Mouse (Mus musculus) ovary, postnatal 14 days (tissue): ENCODE measurements around the gene Olfr47.
A peak's percentile ranks its signal among the peaks of the same experiment; 100 is the strongest.
"Not testable (repeated sequence)": the region's sequence is repeated elsewhere in the genome, so short reads cannot be mapped to it uniquely, and the experiment has no call there.

ENCODE experiments used
- DNase-seq: peaks from one replicate; pipeline ENCODE4 v3.0.0; 2022; ENCODE audit warnings: low spot score

Olfr47 gene

DNA sequence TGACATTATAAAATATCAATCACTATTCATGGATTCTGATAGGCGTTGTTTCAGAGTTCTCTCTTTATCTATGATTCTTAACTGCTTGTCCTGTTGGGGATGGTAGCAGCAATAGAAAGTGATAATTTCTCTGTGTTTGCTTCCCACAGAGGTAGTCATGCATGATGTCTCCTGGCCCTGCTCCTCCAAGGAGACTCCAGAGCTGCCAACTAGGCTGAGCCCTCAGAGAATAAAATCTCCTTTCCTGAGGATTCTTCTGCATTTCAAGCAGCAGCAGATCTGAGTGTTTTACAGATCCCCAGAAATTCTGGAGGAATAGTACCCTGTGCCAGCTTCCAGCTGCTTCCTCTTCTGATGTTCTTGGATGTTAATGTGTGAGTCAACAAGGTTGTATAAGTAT lies at the start of gene Olfr47:
TSS of gene Olfr47 (plus strand) at position 275 of the 400 bp plus-strand sequence.
- not testable (repeated sequence) for DNase-seq

DNA sequence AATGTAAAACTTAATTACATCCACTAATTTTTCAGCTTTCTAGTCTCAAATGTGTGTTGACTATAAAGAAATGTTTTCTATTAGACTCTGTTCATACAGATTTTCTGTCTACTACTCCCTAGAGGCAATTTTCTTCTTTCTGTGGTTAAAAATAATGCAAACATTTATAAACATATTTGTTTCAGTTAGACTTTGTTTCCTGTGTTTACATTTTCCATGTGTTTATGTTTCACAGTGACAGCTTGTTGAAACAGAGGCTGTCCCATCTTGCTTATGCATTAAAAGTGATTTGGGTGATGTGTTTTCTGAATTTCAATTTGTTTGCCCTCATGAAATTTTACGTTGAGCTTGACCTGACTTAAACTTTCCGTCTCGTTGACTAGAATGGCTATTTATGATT lies 40.3 kb upstream of the Olfr47 start:
- no peak for DNase-seq

- DNase-seq, result no peak
These were observed 34.5 kb upstream of the Olfr47 start, which contains the start of gene Olfr435 for GRCm38 (mm10) chr6:43196781-43197180. Olfr435 (plus strand) TSS chr6:43197146.

- DNase-seq, result no peak
These were observed 33.2 kb upstream of the Olfr47 start for GRCm38 (mm10) chr6:43198094-43198493.

DNA sequence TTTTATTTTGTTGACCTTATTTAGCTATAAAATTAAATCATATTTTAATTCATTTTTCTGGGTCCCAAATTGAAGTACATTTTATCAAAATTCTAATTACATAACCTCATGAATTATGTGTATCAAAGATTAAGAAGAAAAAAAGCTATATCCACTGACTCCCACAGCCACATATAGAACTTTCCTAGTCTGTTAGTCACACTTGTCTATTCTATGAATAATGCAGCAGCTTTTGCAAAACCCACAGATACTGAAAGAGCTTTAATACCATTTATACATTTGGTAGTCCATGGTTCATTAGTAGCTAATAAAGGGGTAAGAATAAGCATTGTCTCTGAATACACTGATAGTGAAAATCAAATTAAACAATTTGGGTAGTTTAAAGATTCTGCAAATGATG lies 28.5 kb upstream of the Olfr47 start:
- no peak for DNase-seq

DNA sequence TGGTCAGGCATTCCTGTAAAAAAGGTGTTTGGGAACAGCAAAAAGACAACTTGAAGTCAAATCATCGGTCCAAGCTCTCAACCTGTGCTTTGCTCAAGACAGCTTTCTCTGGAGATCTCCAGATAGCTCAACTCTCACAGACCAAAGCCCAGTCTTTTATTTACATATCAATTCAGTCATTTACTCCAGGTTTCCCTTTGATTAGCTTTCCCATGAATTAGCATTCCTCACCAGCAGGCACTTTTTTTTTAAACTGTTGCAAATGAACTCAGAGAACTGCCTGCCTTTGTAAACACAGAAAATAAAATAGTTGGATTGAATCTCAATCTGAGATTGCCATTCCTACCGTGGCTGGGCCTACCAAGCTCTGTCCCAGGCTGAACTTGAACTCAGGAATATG lies 26.0 kb upstream of the Olfr47 start:
- DNase-seq, result no peak

GRCm38 (mm10) chr6:43212873-43213272 lies 18.5 kb upstream of the Olfr47 start, which contains the start of gene Olfr434:
Olfr434 (plus strand) TSS chr6:43213021.
- not testable (repeated sequence) for DNase-seq

- peak; percentile 7 for DNase-seq
These were observed 10.7 kb downstream of the Olfr47 start for GRCm38 (mm10) chr6:43242061-43242460.

- no peak for DNase-seq
These were observed 16.1 kb downstream of the Olfr47 start for GRCm38 (mm10) chr6:43247396-43247795.

DNA sequence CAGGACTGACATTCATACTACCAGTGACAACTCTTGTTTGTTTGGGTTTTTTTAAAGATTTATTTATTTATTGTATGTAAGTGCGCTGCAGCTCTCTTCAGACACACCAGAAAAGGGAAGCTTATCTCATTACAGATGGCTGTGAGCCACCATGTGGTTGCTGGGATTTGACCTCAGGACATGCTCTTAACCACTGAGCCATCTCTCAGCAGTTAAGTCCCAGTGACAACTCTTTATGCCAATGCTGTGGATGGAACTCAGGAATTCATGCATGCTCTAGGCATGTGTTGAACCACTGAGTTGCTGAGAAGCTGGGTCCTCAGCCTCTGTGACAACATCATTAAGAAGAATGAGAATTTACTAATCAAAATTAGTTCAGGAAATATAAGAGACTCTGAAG lies 21.7 kb downstream of the Olfr47 start:
- DNase-seq, result no peak

DNA sequence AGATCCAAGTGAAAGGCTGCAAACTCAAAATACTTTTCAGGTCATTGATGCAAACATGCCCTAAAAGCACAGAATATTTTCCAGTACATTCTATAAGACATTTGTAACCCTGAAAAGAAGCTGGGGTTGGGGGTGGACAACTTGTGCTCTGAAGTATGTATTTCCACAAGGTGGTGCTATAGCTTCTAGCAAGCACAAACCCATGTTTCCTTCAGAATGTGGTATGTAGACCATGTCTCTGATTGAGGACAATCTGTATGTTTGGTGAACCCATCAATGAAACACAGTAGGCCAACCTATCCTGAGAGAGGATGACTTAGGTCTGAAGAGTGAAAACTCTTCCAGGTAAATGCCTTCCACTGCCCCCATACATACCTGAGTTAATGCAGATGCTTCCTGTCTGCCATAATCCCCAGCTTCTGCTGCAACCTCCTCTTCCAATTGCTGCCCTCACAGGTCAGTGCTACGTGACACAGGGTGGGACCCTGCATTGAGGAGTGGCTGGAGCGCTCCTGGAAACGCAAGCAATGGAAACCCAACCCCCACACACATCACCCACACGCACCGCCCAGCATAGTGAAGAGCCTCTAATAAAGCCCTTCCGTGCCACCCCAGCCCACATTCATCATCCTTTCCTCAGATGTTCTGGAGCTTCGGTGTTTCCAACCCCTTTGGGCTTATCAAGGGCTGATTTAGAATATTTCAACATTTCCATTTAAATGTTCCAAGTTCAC lies 23.0 kb downstream of the Olfr47 start:
- no peak for DNase-seq

DNA sequence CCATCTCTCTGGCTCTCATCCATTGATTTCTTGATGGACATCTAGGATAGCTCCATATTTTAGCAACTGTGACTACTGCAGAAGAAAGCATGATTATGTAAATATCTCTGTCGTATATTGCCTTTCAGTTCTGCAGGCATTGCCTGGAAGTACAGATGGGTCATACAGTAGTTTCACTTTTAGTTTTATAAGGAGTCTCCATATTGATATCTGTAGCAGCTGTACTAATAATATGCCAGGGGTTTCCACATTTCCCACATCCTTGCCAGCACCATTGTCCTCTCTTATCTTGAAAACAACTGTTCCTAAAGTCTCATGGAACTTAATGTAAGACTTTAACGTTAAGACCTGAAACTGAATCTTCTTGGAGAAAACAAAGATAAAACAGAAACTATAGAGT lies 29.4 kb downstream of the Olfr47 start:
- no peak for DNase-seq

DNA sequence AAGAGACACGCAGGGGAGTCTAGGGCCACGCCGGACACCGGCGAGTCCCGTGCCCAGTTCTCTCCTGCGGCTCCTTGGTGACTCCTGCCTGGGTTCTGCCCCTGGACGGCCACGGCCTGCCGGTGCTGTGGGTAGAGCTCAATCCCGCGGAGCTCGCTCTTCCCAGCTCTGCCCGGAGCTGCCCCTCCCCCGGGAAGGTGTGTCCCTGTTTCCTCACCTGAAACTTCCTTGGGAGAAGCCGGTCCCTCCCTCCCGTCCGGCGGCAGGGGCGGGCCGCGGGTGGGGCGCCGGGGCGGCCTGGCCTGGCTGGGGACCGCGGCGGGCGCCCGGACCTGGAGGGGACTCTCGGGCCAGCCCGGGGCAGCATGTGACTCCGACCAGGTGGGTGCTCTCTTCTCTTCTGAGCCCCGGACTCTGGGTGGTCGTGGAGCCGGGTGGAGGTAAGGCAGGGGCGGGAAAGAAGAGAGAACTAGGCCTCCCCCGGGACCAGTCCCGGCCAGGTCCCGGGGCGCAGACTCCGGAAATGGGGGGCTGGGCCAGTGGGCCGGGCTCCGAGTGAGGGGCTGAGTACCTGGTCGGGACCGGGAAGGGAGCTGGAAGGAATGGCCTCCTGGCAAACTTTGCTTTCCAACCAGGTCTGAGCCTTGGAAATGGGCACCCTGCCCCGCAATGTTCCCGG lies 34.2 kb downstream of the Olfr47 start, which contains the start of gene Arhgef5:
TSS of gene Arhgef5 (plus strand) at position 220 of the 679 bp plus-strand sequence.
- peak; percentile 49 for DNase-seq

- DNase-seq, result peak; percentile 20
These were observed 35.0 kb downstream of the Olfr47 start for GRCm38 (mm10) chr6:43266356-43266755.

DNA sequence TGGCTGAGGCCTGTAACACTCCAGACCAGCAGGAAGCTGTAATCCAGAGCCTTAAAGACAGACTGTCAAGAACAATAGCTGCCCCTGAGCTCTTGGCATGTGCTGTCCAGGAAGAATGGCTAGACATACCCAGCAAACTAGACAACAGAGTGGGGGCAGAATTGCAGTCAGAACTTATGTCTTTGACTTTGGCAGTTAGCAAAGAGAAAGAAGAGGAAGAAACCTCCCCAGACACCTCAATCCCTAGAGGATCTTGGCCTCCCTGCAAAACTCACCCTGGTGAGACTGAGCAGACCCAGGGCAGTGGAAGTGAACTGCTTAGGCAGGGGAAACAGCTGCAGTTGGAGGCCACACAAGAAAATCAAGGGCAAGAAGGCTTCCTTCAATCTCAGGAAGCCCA lies 41.3 kb downstream of the Olfr47 start:
- DNase-seq, result no peak

DNA sequence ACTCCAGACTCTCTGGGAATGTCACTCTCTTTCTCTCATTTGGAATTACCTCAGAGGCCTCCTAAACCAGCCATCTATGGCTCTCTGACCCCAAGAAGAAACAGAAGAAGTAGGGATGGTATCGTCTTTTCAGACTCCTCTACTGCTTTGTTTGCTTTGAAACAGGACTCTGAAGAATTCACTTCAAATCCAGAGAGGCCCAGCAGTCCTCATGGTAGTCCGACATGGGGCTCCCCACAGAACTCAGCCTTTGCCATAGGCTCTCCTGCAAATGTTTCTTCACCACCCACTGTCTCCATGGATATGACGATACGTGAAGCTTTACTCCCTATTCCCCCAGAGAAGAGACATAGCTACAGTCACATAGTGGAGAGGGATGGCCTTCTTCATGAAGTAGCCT lies 42.8 kb downstream of the Olfr47 start:
- no peak for DNase-seq

GRCm38 (mm10) chr6:43278247-43278646 lies 46.9 kb downstream of the Olfr47 start:
- DNase-seq, result no peak

DNA sequence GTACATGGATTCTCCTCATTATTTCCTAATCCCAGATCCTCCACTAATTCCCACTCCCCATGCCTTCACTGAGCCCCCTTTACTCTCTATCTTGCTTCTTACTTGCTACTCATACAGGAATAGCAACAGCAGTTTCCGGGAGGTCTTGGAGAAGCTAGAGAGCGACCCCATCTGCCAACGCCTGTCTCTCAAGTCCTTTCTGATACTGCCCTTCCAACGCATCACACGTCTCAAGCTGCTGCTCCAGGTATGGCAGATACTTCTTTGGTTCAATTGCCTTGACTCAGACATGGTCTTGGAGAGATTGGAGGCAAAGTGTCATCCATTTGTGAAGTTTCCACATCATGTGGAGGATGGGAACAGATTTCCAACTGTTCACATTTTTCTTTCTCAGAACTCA lies 49.2 kb downstream of the Olfr47 start:
- no peak for DNase-seq
